Mouse (Mus musculus) MEL (cell line): ENCODE measurements around the gene E130114P18Rik. TPM values are rescaled to one million over a fixed set of nuclear protein-coding genes. Genes with fewer than 3 reads are reported as not detected.

ENCODE experiments used
- DNase-seq: peaks from one replicate; pipeline ENCODE4 v3.0.0; 2011; ENCODE audit warnings: low read depth, low spot score
- H3K27ac ChIP-seq: 2 replicates; pipeline ENCODE4 v1.5.1; 2012; ENCODE audit warnings: low read depth, mild to moderate bottlenecking, control low read depth, low read length, moderate library complexity; ENCODE audit not compliant: control insufficient read depth
- H3K27me3 ChIP-seq, 2 experiments: fragments of 150-350 bp in 1 of 2; sonication (generic) in 1 of 2; 2 replicates each; pipeline ENCODE4 v1.6.1; 2012; ENCODE audit warnings: low read length in 2 of 2, mild to moderate bottlenecking in 2 of 2, improper control_type of control experiment in 1 of 2, moderate library complexity in 1 of 2; ENCODE audit not compliant: insufficient read depth in 2 of 2, control insufficient read depth in 1 of 2
- H3K36me3 ChIP-seq, 2 experiments: 2 replicates each; pipeline ENCODE4 v1.6.1; 2012 to 2014; ENCODE audit warnings: low read length in 2 of 2, improper control_type of control experiment in 1 of 2, inconsistent platforms in 1 of 2, mild to moderate bottlenecking in 1 of 2; ENCODE audit not compliant: insufficient read depth in 2 of 2, control insufficient read depth in 1 of 2
- H3K4me1 ChIP-seq, 2 experiments: fragments of 150-350 bp in 1 of 2; sonication (generic) in 1 of 2; 2 replicates each; pipeline ENCODE4 v1.6.1; 2012; ENCODE audit warnings: low read length in 2 of 2, improper control_type of control experiment in 1 of 2, mild to moderate bottlenecking in 1 of 2; ENCODE audit not compliant: insufficient read depth in 2 of 2, control insufficient read depth in 1 of 2
- H3K4me3 ChIP-seq, 2 experiments: fragments of 150-350 bp in 1 of 2; sonication (generic) in 1 of 2; 2 replicates each; pipeline ENCODE4 v1.5.1; 2012; ENCODE audit warnings: low read depth in 2 of 2, low read length in 2 of 2, mild to moderate bottlenecking in 2 of 2, moderate library complexity in 2 of 2, control low read depth in 1 of 2, improper control_type of control experiment in 1 of 2; ENCODE audit not compliant: control insufficient read depth in 1 of 2, insufficient read depth in 1 of 2
- H3K79me2 ChIP-seq: 2 replicates; pipeline ENCODE4 v1.6.1; 2012; ENCODE audit warnings: mild to moderate bottlenecking, low read length, moderate library complexity; ENCODE audit not compliant: control insufficient read depth, poor library complexity, insufficient read depth
- H3K9ac ChIP-seq: 2 replicates; pipeline ENCODE4 v1.6.1; 2012; ENCODE audit warnings: low read depth, mild to moderate bottlenecking, control low read depth, low read length, moderate library complexity; ENCODE audit not compliant: control insufficient read depth, poor library complexity, severe bottlenecking
- H3K9me3 ChIP-seq: fragments of 150-350 bp; sonication (generic); replicated peaks from 2 replicates; pipeline ENCODE4 v1.6.1; 2012; ENCODE audit warnings: mild to moderate bottlenecking, low read length, improper control_type of control experiment, moderate library complexity; ENCODE audit not compliant: insufficient read depth
- BHLHE40 ChIP-seq: IDR thresholded peaks from 2 replicates; pipeline ENCODE4 v1.6.1; 2012; ENCODE audit warnings: low read depth, mild to moderate bottlenecking, inconsistent platforms, low read length, improper control_type of control experiment, borderline replicate concordance
- CHD1 ChIP-seq: IDR thresholded peaks from 2 replicates; pipeline ENCODE4 v1.6.1; 2012; ENCODE audit warnings: low read depth, mild to moderate bottlenecking, inconsistent platforms, low read length, improper control_type of control experiment
- CHD2 ChIP-seq: IDR thresholded peaks from 2 replicates; pipeline ENCODE4 v1.6.1; 2011; ENCODE audit warnings: low read length, improper control_type of control experiment
- CTCF ChIP-seq, 3 experiments: IDR thresholded peaks in 2 of 3; conservative IDR thresholded peaks in 1 of 3; 2 replicates each; pipeline ENCODE4 v1.5.1; 2011 to 2012; ENCODE audit warnings: low read length in 3 of 3, low read depth in 2 of 3, mild to moderate bottlenecking in 2 of 3, improper control_type of control experiment in 1 of 3, inconsistent platforms in 1 of 3, mixed read lengths in 1 of 3, moderate library complexity in 1 of 3; ENCODE audit not compliant: control insufficient read depth in 1 of 3, insufficient read depth in 1 of 3, poor library complexity in 1 of 3, severe bottlenecking in 1 of 3
- E2F4 ChIP-seq: IDR thresholded peaks from 2 replicates; pipeline ENCODE4 v1.6.1; 2011; ENCODE audit warnings: low read depth, low read length, improper control_type of control experiment, borderline replicate concordance
- ELF1 ChIP-seq: IDR thresholded peaks from 2 replicates; pipeline ENCODE4 v1.6.1; 2014; ENCODE audit warnings: low read depth, mild to moderate bottlenecking, inconsistent platforms, low read length, improper control_type of control experiment, moderate library complexity
- ETS1 ChIP-seq: IDR thresholded peaks from 2 replicates; pipeline ENCODE4 v1.6.1; 2012; ENCODE audit warnings: low read depth, mild to moderate bottlenecking, inconsistent platforms, low read length, improper control_type of control experiment, moderate library complexity
- JUND ChIP-seq: IDR thresholded peaks from 2 replicates; pipeline ENCODE4 v1.6.1; 2011; ENCODE audit warnings: low read depth, mild to moderate bottlenecking, improper control_type of control experiment, low read length
- KAT2A ChIP-seq: conservative IDR thresholded peaks from 2 replicates; pipeline ENCODE4 v1.6.1; 2012; ENCODE audit warnings: low read depth, low read length, improper control_type of control experiment, inconsistent platforms
- MAFK ChIP-seq: IDR thresholded peaks from 2 replicates; pipeline ENCODE4 v1.6.1; 2011; ENCODE audit warnings: low read depth, mild to moderate bottlenecking, low read length, improper control_type of control experiment, borderline replicate concordance
- MAX ChIP-seq: IDR thresholded peaks from 2 replicates; pipeline ENCODE4 v1.6.1; 2011; ENCODE audit warnings: low read length, improper control_type of control experiment
- MAZ ChIP-seq: IDR thresholded peaks from 2 replicates; pipeline ENCODE4 v1.6.1; 2012; ENCODE audit warnings: low read depth, mild to moderate bottlenecking, inconsistent platforms, low read length, improper control_type of control experiment
- MYB ChIP-seq: IDR thresholded peaks from 2 replicates; pipeline ENCODE4 v1.6.1; 2011; ENCODE audit warnings: mild to moderate bottlenecking, low read depth, low read length, improper control_type of control experiment
- NELFE ChIP-seq: IDR thresholded peaks from 2 replicates; pipeline ENCODE4 v1.6.1; 2011; ENCODE audit warnings: low read depth, low read length, improper control_type of control experiment
- NRF1 ChIP-seq: IDR thresholded peaks from 2 replicates; pipeline ENCODE4 v1.6.1; 2014; ENCODE audit warnings: low read depth, mild to moderate bottlenecking, inconsistent platforms, low read length, improper control_type of control experiment, moderate library complexity; ENCODE audit not compliant: poor library complexity, insufficient read depth, severe bottlenecking
- POLR2A ChIP-seq, 2 experiments: IDR thresholded peaks; 2 replicates each; pipeline ENCODE4 v1.6.1; 2011 to 2012; ENCODE audit warnings: low read length in 2 of 2, mild to moderate bottlenecking in 2 of 2, control low read depth in 1 of 2, improper control_type of control experiment in 1 of 2, low read depth in 1 of 2, moderate library complexity in 1 of 2; ENCODE audit not compliant: control insufficient read depth in 1 of 2, insufficient read depth in 1 of 2, poor library complexity in 1 of 2
- POLR2AphosphoS5 ChIP-seq: IDR thresholded peaks from 2 replicates; pipeline ENCODE4 v1.6.1; 2012; ENCODE audit warnings: low read depth, borderline replicate concordance, mild to moderate bottlenecking, inconsistent platforms, low read length, moderate library complexity, mixed read lengths
- RAD21 ChIP-seq: IDR thresholded peaks from 2 replicates; pipeline ENCODE4 v1.6.1; 2011; ENCODE audit warnings: mild to moderate bottlenecking, low read depth, low read length, improper control_type of control experiment
- RCOR1 ChIP-seq: IDR thresholded peaks from 2 replicates; pipeline ENCODE4 v1.6.1; 2012; ENCODE audit warnings: low read depth, mild to moderate bottlenecking, inconsistent platforms, low read length, improper control_type of control experiment
- SIN3A ChIP-seq: IDR thresholded peaks from 2 replicates; pipeline ENCODE4 v1.6.1; 2012; ENCODE audit warnings: low read length, improper control_type of control experiment, inconsistent platforms
- SMC3 ChIP-seq: IDR thresholded peaks from 2 replicates; pipeline ENCODE4 v1.6.1; 2011; ENCODE audit warnings: low read depth, low read length, improper control_type of control experiment
- TAL1 ChIP-seq: IDR thresholded peaks from 2 replicates; pipeline ENCODE4 v1.6.1; 2012; ENCODE audit warnings: mild to moderate bottlenecking, inconsistent platforms, low read length, moderate library complexity, mixed read lengths
- TCF12 ChIP-seq: IDR thresholded peaks from 2 replicates; pipeline ENCODE4 v1.6.1; 2014; ENCODE audit warnings: low read depth, mild to moderate bottlenecking, inconsistent platforms, low read length, improper control_type of control experiment, moderate library complexity
- UBTF ChIP-seq: IDR thresholded peaks from 2 replicates; pipeline ENCODE4 v1.6.1; 2012; ENCODE audit warnings: low read depth, mild to moderate bottlenecking, inconsistent platforms, low read length, improper control_type of control experiment, moderate library complexity, borderline replicate concordance; ENCODE audit not compliant: insufficient read depth
- USF1 ChIP-seq: IDR thresholded peaks from 2 replicates; pipeline ENCODE4 v1.6.1; 2014; ENCODE audit warnings: low read depth, mild to moderate bottlenecking, inconsistent platforms, low read length, improper control_type of control experiment, moderate library complexity
- ZC3H11A ChIP-seq: IDR thresholded peaks from 2 replicates; pipeline ENCODE4 v1.6.1; 2012; ENCODE audit warnings: low read depth, mild to moderate bottlenecking, inconsistent platforms, low read length, improper control_type of control experiment
- ZKSCAN1 ChIP-seq: IDR thresholded peaks from 2 replicates; pipeline ENCODE4 v1.6.1; 2012; ENCODE audit warnings: low read depth, mild to moderate bottlenecking, inconsistent platforms, low read length, improper control_type of control experiment, moderate library complexity
- ZMIZ1 ChIP-seq: IDR thresholded peaks from 2 replicates; pipeline ENCODE4 v1.6.1; 2012; ENCODE audit warnings: low read depth, mild to moderate bottlenecking, inconsistent platforms, low read length, improper control_type of control experiment, moderate library complexity
- ZNF384 ChIP-seq: IDR thresholded peaks from 2 replicates; pipeline ENCODE4 v1.6.1; 2012; ENCODE audit warnings: low read depth, mild to moderate bottlenecking, inconsistent platforms, low read length, improper control_type of control experiment
- polyA plus RNA-seq, 2 experiments: library from polyadenylated mRNA; stranded (reverse) in 1 of 2; unstranded in 1 of 2; fragments of >175 nt in 1 of 2; fragments of >200 nt in 1 of 2; gene quantifications; 2 replicates each; pipeline versions ENCODE4 v1.2.1 to v1.2.4; 2012; ENCODE audit warnings: low replicate concordance in 2 of 2, low read depth in 1 of 2; ENCODE audit not compliant: insufficient read length in 2 of 2, insufficient read depth in 1 of 2, missing spikeins in 1 of 2
- total RNA-seq: library from RNA; depleted of rRNA; stranded (reverse); fragments of 300-350 nt; gene quantifications from 2 replicates; pipeline ENCODE4 v1.2.3, GENCODE M21; 2012

E130114P18Rik gene
- total and polyA plus RNA-seq, 3 experiments, result not detected

DNA sequence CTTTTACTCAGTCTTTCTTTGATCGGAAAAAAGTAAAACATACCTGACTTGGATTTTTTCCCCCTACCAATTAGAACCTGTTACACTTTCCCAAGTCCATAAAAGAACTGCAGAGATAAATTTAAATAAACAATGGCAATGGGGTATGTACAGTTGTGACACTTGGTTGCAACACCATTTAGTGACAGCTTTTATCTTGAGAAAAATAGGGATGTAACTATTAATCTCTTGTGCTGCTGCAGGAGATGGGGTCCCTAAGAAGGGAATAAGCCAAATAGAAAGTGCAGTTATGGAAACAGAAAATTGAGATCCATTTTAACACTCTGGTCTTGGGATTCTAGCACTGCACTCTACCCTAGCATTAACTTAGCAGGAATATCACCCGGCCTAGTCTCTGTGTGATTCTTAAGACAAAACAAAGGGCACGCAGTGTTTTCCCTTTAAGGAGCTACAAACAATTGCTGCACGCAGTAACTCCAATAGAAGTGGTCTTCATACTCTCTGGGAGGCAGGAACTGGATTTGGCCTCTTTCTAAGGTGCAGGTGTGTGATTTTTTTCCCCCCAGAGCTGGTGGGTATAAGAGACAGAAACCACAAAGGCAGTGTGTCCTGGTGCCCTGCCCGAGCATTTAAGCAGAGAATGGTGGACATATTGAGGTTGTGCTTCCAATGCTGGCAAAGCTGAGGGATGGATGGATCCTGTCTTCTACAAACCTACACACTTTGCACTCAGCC is 25.4 kb downstream of the E130114P18Rik start (continued):
- TF ChIP-seq ZC3H11A (no peak), ZKSCAN1 (no peak), POLR2A (IDR thresholded peaks at IDR 0.05; ENCODE audit: control insufficient read depth in 1 of 2, insufficient read depth in 1 of 2, low read depth in 1 of 2, low read length in 2 of 2, poor library complexity in 1 of 2) (no peak; a peak in 1 of 4 replicates), CTCF (IDR thresholded peaks at IDR 0.05 in 2 of 3, conservative IDR thresholded peaks at IDR 0.05 in 1 of 3; ENCODE audit: control insufficient read depth in 1 of 3, insufficient read depth in 1 of 3, low read depth in 2 of 3, low read length in 3 of 3, poor library complexity in 1 of 3, severe bottlenecking in 1 of 3) (no peak), RCOR1 (0 out of 2 replicates have a peak, but pooled peaks have one; percentile 9), MAFK (no peak), ZNF384 (no peak), POLR2AphosphoS5 (no peak), CHD1 (peak; percentile 83; the same call in 1 of the 2 replicates), MAX (no peak), MYB (no peak)

GRCm38 (mm10) chr4:97751483-97752251 is 26.2 kb downstream of the E130114P18Rik start:
- peaks cover 7 to 21% of the 10 kb centered on the region in 2 experiments for H3K4me1 ChIP-seq
- H3K27ac ChIP-seq, result peak overlapping the region; percentile 89
- H3K4me3 ChIP-seq, result peak overlapping the region; percentile 67 to 89
- H3K9ac ChIP-seq, result peak overlapping the region; percentile 91
- peaks cover 0 to 26% of the 10 kb centered on the region in 2 experiments; a peak in 2 of 4 replicates for H3K36me3 ChIP-seq
- peak; percentile 86 for DNase-seq
- H3K27me3 ChIP-seq, result no peaks in the 10 kb centered on the region
- peaks cover 10% of the 10 kb centered on the region; the same call in 1 of the 2 replicates for H3K79me2 ChIP-seq
- no peaks in the 10 kb centered on the region for H3K9me3 ChIP-seq
- TF ChIP-seq TCF12, result no peak
- TF ChIP-seq UBTF, result 0 out of 2 replicates have a peak, but pooled peaks have one; percentile 7
- no peak for TF ChIP-seq TAL1
- no peak for TF ChIP-seq E2F4
- TF ChIP-seq ETS1, result peak; percentile 48; the same call in 1 of the 2 replicates
- no peak for TF ChIP-seq MAZ
- peak; percentile 53; the same call in 1 of the 2 replicates for TF ChIP-seq ZMIZ1
- peak; percentile 19 to 36; a peak in 3 of 4 replicates for TF ChIP-seq POLR2A (IDR thresholded peaks at IDR 0.05; ENCODE audit: control insufficient read depth in 1 of 2, insufficient read depth in 1 of 2, low read depth in 1 of 2, low read length in 2 of 2, poor library complexity in 1 of 2)
- TF ChIP-seq USF1, result no peak
- no peak; the same call in 1 of the 2 replicates for TF ChIP-seq KAT2A
- TF ChIP-seq ELF1, result no peak
- no peak; the same call in 1 of the 2 replicates for TF ChIP-seq POLR2AphosphoS5
- TF ChIP-seq ZC3H11A, result no peak
- TF ChIP-seq CHD2, result no peak
- no peak for TF ChIP-seq ZKSCAN1
- no peak for TF ChIP-seq NRF1
- TF ChIP-seq NELFE, result no peak
- no peak for TF ChIP-seq JUND
- TF ChIP-seq CHD1, result no peak
- no peak for TF ChIP-seq RAD21
- TF ChIP-seq SMC3, result 0 out of 2 replicates have a peak, but pooled peaks have one; percentile 14
- no peak for TF ChIP-seq MAFK
- no peak for TF ChIP-seq SIN3A
- no peak for TF ChIP-seq CTCF (IDR thresholded peaks at IDR 0.05 in 2 of 3, conservative IDR thresholded peaks at IDR 0.05 in 1 of 3; ENCODE audit: control insufficient read depth in 1 of 3, insufficient read depth in 1 of 3, low read depth in 2 of 3, low read length in 3 of 3, poor library complexity in 1 of 3, severe bottlenecking in 1 of 3)
- no peak for TF ChIP-seq BHLHE40
- peak; percentile 4; the same call in 1 of the 2 replicates for TF ChIP-seq RCOR1
- TF ChIP-seq MAX, result no peak; the same call in 1 of the 2 replicates
- no peak for TF ChIP-seq ZNF384
